Mouse (Mus musculus): ENCODE data around the gene Rnf39. TPM values are rescaled to one million over a fixed set of nuclear protein-coding genes. Genes with fewer than 3 reads are reported as not detected.
"Not testable (repeated sequence)": the region's sequence is repeated elsewhere in the genome, so short reads cannot be mapped to it uniquely, and the experiment has no call there.

Gene Rnf39
- total RNA-seq, 4 experiments from 2014 or later, result 0.15 to 0.51 (median 0.17) TPM; not detected in 1

GRCm38 (mm10) chr17:36982253-36983155 lies 39.8 kb downstream of the Rnf39 start:
- no peak for DNase-seq

GRCm38 (mm10) chr17:36988475-36988874 lies 45.8 kb downstream of the Rnf39 start:
- DNase-seq, result no peak

GRCm38 (mm10) chr17:36989437-36989836 lies 46.7 kb downstream of the Rnf39 start, which contains the start of gene H2-M5:
Gene H2-M5 (minus strand): TSS chr17:36989537.
- DNase-seq, result no peak

GRCm38 (mm10) chr17:36990630-36991029 lies 47.9 kb downstream of the Rnf39 start:
- not testable (repeated sequence) for DNase-seq

GRCm38 (mm10) chr17:36992336-36993104 lies 49.8 kb downstream of the Rnf39 start:
- DNase-seq, result no peak

- DNase-seq, result no peak
Observed at GRCm38 (mm10) chr17:36993770-36994325, 51.1 kb downstream of the Rnf39 start.

- DNase-seq, result no peak
Observed at GRCm38 (mm10) chr17:36994528-36994927, 51.8 kb downstream of the Rnf39 start.

GRCm38 (mm10) chr17:36995448-36995847 lies 52.7 kb downstream of the Rnf39 start:
- DNase-seq, result no peak

GRCm38 (mm10) chr17:36997033-36997735 lies 54.5 kb downstream of the Rnf39 start:
- peak; percentile 58 for DNase-seq

Other genes with a start within 250 kb of the Rnf39 start
- gene H2-M10.5, start 170.0 kb upstream of the Rnf39 start, total RNA-seq (2022), result not detected
- not detected for gene H2-M10.6, start 130.7 kb upstream of the Rnf39 start, total RNA-seq (2022)
- 10 to 100 TPM; 60.6 to 88.8 (median 74.4) TPM for gene Trim26, start 105.8 kb upstream of the Rnf39 start, total RNA-seq (2022)
- gene Trim15, start 75.7 kb upstream of the Rnf39 start, total RNA-seq (2022), result under 1 TPM in 1 of 4 experiments, not detected in 3; 0.24 TPM
- under 1 TPM in 1 of 4 experiments, not detected in 3; 0.17 TPM for gene Trim10, start 73.3 kb upstream of the Rnf39 start, total RNA-seq (2022)
- gene Trim40, start 52.8 kb upstream of the Rnf39 start, total RNA-seq (2022), result 1 to 10 TPM in 3 of 4 experiments, under 1 TPM in 1; 0.42 to 6.1 (median 3.3) TPM
- not detected for gene Trim31, start 44.8 kb upstream of the Rnf39 start, total RNA-seq (2022)
- 100 to 1,000 TPM in 1 of 4 experiments, 10 to 100 TPM in 3; 74.5 to 104 (median 81.9) TPM for gene Ppp1r11, start 8.8 kb downstream of the Rnf39 start, total RNA-seq (2022)
- 10 to 100 TPM; 39.0 to 48.4 (median 43.6) TPM for gene Znrd1, start 15.6 kb downstream of the Rnf39 start, total RNA-seq (2022)
- gene Znrd1as, start 15.7 kb downstream of the Rnf39 start, total RNA-seq (2022), result 10 to 100 TPM; 10.8 to 13.1 (median 11.9) TPM
- not detected for gene 2410137M14Rik, start 38.3 kb downstream of the Rnf39 start, total RNA-seq (2022)
- under 1 TPM in 1 of 4 experiments, not detected in 3; 0.14 TPM for gene H2-M5, start 46.6 kb downstream of the Rnf39 start, total RNA-seq (2022)
- gene Zfp57, start 58.2 kb downstream of the Rnf39 start, total RNA-seq (2022), result 1 to 10 TPM; 2.0 to 2.6 (median 2.3) TPM
- gene Mog, start 80.5 kb downstream of the Rnf39 start, total RNA-seq (2022), result not detected
- gene Gabbr1, start 103.0 kb downstream of the Rnf39 start, total RNA-seq (2022), result 10 to 100 TPM; 25.3 to 63.8 (median 50.8) TPM
- gene Olfr90, start 145.6 kb downstream of the Rnf39 start, total RNA-seq (2022), result not detected
- gene Olfr91, start 155.4 kb downstream of the Rnf39 start, total RNA-seq (2022), result not detected
- not detected for gene Olfr92, start 177.2 kb downstream of the Rnf39 start, total RNA-seq (2022)
- not detected for gene Olfr93, start 218.6 kb downstream of the Rnf39 start, total RNA-seq (2022)

Data from adrenal gland, adult 8-10 months (tissue).